Mouse (Mus musculus) limb, embryonic 13.5 days (tissue): ENCODE results near the gene Gm49387. TPM values are rescaled to one million over a fixed set of nuclear protein-coding genes. Genes with fewer than 3 reads are reported as not detected.

Experiments
- ATAC-seq: fragments of 200-750 bp; cut with Nextera tagmentation; 2 replicates; pipeline ENCODE4 v1.8.0; 2017; ENCODE audit warnings: low read depth, moderate number of reproducible peaks, moderate TSS enrichment; ENCODE audit not compliant: low FRiP score
- H3K27ac ChIP-seq: fragments of 300-500 bp; sonication (generic); 2 replicates; pipeline ENCODE4 v1.5.1; 2015; ENCODE audit warnings: inconsistent platforms, mild to moderate bottlenecking, moderate library complexity
- H3K27me3 ChIP-seq: fragments of 300-500 bp; sonication (generic); 2 replicates; pipeline ENCODE4 v1.6.1; 2015; ENCODE audit warnings: mild to moderate bottlenecking, inconsistent platforms
- H3K36me3 ChIP-seq: fragments of 300-500 bp; sonication (generic); 2 replicates; pipeline ENCODE4 v1.6.1; 2015; ENCODE audit warnings: inconsistent platforms, mild to moderate bottlenecking, moderate library complexity
- H3K4me1 ChIP-seq: fragments of 300-500 bp; sonication (generic); 2 replicates; pipeline ENCODE4 v1.6.1; 2015; ENCODE audit warnings: inconsistent platforms
- H3K4me2 ChIP-seq: fragments of 300-500 bp; sonication (generic); replicated peaks from 2 replicates; pipeline ENCODE4 v1.6.1; 2015; ENCODE audit warnings: inconsistent platforms, mild to moderate bottlenecking, moderate library complexity
- H3K4me3 ChIP-seq: fragments of 300-500 bp; sonication (generic); 2 replicates; pipeline ENCODE4 v1.5.1; 2015; ENCODE audit warnings: moderate library complexity, mild to moderate bottlenecking, inconsistent platforms
- H3K9ac ChIP-seq: fragments of 300-500 bp; sonication (generic); 2 replicates; pipeline ENCODE4 v1.6.1; 2015; ENCODE audit warnings: mild to moderate bottlenecking, inconsistent platforms
- H3K9me3 ChIP-seq: fragments of 300-500 bp; sonication (generic); 2 replicates; pipeline ENCODE4 v1.6.1; 2016; ENCODE audit warnings: inconsistent platforms
- WGBS: fragments of 180-500 bp; shearing (Covaris S2); methylation state at CpG from one replicate; pipeline ENCODE4 v1.1.7; 2015; 5-methylcytosine and 5-hydroxymethylcytosine counted together
- polyA plus RNA-seq: library from polyadenylated mRNA; unstranded; fragments of >200 nt; fragmentation: Nextera tagmentation; extraction: Ambion mirVana; gene quantifications from 2 replicates; pipeline ENCODE4 v1.2.1, GENCODE M21; 2015

The Gm49387 gene
- polyA plus RNA-seq, 1 experiment from 2014 or later, result 0.47 TPM

DNA sequence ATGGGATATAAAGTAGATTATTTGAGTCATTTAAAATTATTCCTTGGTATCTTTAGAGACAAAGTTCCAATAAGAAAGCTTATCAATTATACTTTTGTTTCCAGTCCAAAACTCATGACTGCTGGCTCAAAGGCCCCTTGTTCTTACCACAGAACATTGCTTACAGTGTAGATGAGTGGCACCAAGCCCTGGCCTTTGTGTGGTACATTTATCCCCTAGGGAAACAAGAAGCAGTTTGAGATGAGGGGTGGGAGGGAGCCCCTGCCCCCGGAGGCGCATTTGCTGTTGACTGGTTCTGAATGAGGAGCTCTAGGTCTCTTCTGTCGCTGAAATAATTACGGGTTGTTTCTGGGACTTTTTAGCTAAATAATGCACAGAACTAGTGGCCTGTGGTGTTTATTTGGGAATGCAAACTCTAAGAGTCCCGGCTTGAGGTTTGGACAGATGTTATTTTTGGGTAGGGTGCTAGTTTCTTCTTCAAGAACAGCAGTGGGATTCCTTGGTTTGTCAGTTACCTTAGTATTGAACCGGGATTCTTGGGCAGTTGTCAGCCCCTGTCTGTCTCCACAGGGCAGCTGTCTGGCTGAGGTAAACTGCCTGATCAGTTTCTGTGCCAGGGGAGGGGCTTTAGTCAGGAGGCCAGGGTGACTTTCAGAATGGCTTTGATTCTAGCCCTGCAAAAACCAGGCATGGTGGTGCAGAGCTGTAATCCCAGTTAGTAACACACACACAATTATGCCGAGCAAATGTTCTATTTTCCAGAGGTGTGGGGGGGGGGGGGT is 19.8 kb upstream of the Gm49387 start:
- Histone ChIP-seq H3K9ac (no peak overlapping the region), H3K9me3 (no peaks in the 10 kb centered on the region), H3K36me3 (no peaks in the 10 kb centered on the region), H3K4me3 (no peak overlapping the region), H3K4me1 (peaks cover 83% of the 10 kb centered on the region), H3K27me3 (no peaks in the 10 kb centered on the region), H3K27ac (peak overlapping the region; percentile 98), H3K4me2 (peak overlapping the region; percentile 68)
- ATAC-seq, result no peak
- 43% methylated on average over 7 of the region's 7 CpGs for WGBS

DNA sequence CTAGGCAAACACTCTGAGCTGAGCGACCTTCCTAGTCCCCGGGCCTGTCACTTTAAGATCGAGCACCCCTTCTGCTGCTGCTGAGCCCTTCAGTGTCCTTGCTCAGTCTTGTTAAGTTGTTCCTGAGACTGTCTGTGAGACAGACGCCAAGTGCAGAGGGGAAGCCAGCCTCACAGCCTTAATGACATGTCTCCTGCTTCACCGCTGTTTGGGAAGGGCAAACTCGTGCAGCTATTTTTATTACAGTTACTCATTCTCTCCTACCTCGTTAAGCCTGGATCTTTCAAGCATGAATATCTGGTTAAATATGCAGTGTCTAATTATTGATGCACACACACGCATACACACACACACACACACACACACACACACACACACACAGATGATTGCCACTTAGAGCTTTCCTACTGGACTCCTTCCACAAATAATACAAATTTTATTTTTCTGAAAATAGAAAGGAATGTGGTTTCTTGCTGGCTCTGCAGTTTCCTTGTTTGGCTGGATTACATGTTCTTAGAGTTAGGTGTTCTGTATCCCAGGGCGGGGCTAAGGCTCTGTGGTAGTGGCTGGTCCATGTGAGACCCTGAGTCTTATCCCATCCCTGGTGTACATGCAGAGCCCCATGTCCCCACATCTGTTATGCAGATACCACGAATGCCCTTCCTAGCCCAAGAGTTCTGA is 19.0 kb upstream of the Gm49387 start:
- no peaks in the 10 kb centered on the region for H3K9me3 ChIP-seq
- H3K4me1 ChIP-seq, result peaks cover 74% of the 10 kb centered on the region
- 33% methylated on average over 10 of the region's 10 CpGs for WGBS
- H3K36me3 ChIP-seq, result no peaks in the 10 kb centered on the region
- H3K4me3 ChIP-seq, result no peak overlapping the region
- H3K27ac ChIP-seq, result peak overlapping the region; percentile 98
- H3K27me3 ChIP-seq, result no peaks in the 10 kb centered on the region
- no peak for ATAC-seq
- peak overlapping the region; percentile 9; the same call in 1 of the 2 replicates for H3K4me2 ChIP-seq
- H3K9ac ChIP-seq, result 0 out of 2 replicates have a peak overlapping the region, but pooled peaks have one; percentile 9

DNA sequence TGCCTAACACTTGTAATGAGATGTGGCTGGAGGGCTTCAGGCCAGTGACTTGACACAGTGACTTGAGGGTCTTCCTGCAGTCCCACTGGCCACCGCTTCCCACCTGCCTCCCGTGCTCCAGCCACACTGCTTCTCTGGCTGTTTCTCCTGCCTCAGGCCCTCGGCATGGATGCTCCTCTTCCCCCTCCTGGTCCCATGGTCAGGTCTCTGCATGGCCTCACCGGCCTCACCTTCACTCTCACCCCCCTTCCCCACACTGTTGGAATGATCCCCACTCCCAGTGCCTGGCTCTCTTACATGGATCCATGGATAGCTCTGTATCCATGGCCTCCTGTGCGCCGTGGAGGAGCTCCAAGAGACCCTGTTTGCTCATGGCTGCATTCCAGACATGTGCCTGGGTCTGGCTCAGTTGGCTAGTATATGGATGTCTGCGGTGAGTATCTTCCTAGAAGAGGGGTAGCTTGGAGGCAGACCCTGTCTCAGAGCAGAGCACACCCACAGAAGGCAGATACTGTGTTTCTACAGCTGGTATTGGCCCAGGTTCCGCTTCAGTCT is 17.5 kb upstream of the Gm49387 start:
- ATAC-seq, result no peak
- H3K27ac ChIP-seq, result peak overlapping the region; percentile 10; the same call in 1 of the 2 replicates
- H3K4me1 ChIP-seq, result peaks cover 60% of the 10 kb centered on the region
- H3K4me2 ChIP-seq, result no peak overlapping the region
- WGBS, result 89% methylated on average over 8 of the region's 8 CpGs
- H3K27me3 ChIP-seq, result no peaks in the 10 kb centered on the region
- no peaks in the 10 kb centered on the region for H3K36me3 ChIP-seq
- no peaks in the 10 kb centered on the region for H3K9me3 ChIP-seq
- H3K9ac ChIP-seq, result no peak overlapping the region
- no peak overlapping the region for H3K4me3 ChIP-seq

- no peak overlapping the region for H3K9ac ChIP-seq
- no peak overlapping the region for H3K27ac ChIP-seq
- no peaks in the 10 kb centered on the region for H3K9me3 ChIP-seq
- H3K4me3 ChIP-seq, result no peak overlapping the region
- no peaks in the 10 kb centered on the region for H3K36me3 ChIP-seq
- 38% methylated on average over 5 of the region's 5 CpGs for WGBS
- no peak overlapping the region for H3K4me2 ChIP-seq
- ATAC-seq, result no peak
- peaks cover 48% of the 10 kb centered on the region for H3K4me1 ChIP-seq
- no peaks in the 10 kb centered on the region for H3K27me3 ChIP-seq
Measured at GRCm38 (mm10) chr14:31656857-31657645, 16.4 kb upstream of the Gm49387 start.

GRCm38 (mm10) chr14:31656386-31656785 is 15.7 kb upstream of the Gm49387 start:
- peaks cover 45% of the 10 kb centered on the region for H3K4me1 ChIP-seq
- no peaks in the 10 kb centered on the region for H3K36me3 ChIP-seq
- H3K27ac ChIP-seq, result no peak overlapping the region
- no peaks in the 10 kb centered on the region for H3K9me3 ChIP-seq
- no peaks in the 10 kb centered on the region for H3K27me3 ChIP-seq
- no peak overlapping the region for H3K4me2 ChIP-seq
- 71% methylated on average over 7 of the region's 7 CpGs for WGBS
- H3K4me3 ChIP-seq, result no peak overlapping the region
- no peak for ATAC-seq
- H3K9ac ChIP-seq, result no peak overlapping the region

DNA sequence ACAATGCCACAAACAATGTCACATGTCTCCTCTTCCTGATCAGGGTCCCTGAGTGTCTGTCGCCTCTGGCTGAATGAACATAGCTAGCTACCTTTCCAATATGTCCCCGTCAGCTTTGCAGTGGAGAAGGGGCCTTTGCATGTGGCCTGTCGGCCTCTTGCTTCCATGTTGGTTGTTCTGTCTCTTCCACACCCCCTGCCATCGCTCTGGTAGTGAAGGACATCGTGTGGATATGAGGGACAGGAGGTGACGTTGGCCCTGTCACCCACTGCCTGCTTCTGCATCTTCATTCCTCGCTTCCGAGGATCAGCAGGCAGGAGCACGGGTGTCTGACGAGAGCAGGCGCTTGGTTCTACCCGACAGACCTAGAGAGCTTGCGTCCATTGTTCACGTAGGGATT is 14.7 kb upstream of the Gm49387 start:
- no peak overlapping the region for H3K4me2 ChIP-seq
- H3K9ac ChIP-seq, result no peak overlapping the region
- H3K4me1 ChIP-seq, result peaks cover 36% of the 10 kb centered on the region
- H3K9me3 ChIP-seq, result peaks cover 2% of the 10 kb centered on the region; the same call in 1 of the 2 replicates
- no peak overlapping the region for H3K4me3 ChIP-seq
- H3K27me3 ChIP-seq, result no peaks in the 10 kb centered on the region
- 85% methylated on average over 14 of the region's 14 CpGs for WGBS
- 0 out of 2 replicates have a peak, but pooled peaks cover 1% of the 10 kb centered on the region for H3K36me3 ChIP-seq
- H3K27ac ChIP-seq, result no peak overlapping the region
- ATAC-seq, result no peak

- H3K27me3 ChIP-seq, result no peaks in the 10 kb centered on the region
- H3K4me3 ChIP-seq, result no peak overlapping the region
- H3K4me1 ChIP-seq, result peaks cover 30% of the 10 kb centered on the region
- H3K9ac ChIP-seq, result peak overlapping the region; percentile 35; the same call in 1 of the 2 replicates
- no peak overlapping the region for H3K4me2 ChIP-seq
- ATAC-seq, result no peak
- H3K36me3 ChIP-seq, result 0 out of 2 replicates have a peak, but pooled peaks cover 3% of the 10 kb centered on the region
- H3K9me3 ChIP-seq, result peaks cover 4% of the 10 kb centered on the region; the same call in 1 of the 2 replicates
- H3K27ac ChIP-seq, result no peak overlapping the region
- 83% methylated on average over 5 of the region's 5 CpGs for WGBS
Measured at GRCm38 (mm10) chr14:31654816-31655215, 14.1 kb upstream of the Gm49387 start.

DNA sequence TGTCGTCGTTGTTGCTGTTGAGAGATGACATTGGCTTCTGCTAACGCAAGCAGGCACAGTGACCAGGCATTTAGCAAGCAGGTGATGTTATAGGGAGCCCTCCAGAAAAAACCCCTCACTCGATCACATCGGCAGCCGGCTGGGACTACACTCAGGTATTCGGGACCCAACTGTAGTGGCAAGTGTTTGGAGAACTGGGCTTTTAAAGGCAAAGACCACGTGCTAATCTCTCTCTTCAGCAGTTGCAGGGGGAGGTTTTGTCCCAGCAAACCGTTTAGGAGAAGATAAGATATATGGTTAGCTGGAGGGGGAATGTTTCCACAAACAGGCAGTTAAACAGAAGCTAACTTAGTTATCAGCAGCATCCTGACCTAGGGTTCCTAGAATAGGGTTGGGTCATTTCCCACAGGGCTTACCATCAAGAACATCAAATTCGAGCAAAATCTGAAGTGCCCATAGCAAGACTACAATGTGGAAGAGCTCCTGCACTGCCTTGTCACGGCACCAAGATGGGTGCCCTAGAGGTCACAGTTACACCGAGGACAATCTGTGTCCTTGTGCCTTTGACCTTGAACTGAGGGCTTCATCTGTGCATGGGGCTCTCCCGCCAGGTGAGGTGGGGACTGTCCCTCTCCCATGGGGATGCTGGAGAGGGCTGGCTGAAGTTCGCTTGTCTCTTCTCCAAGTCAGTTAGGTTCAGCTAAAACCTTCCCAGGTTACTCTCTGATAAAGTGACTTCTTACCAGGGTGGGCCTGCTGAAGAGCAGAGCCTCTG is 12.6 kb upstream of the Gm49387 start:
- 79% methylated on average over 14 of the region's 14 CpGs for WGBS
- peaks cover 4% of the 10 kb centered on the region; the same call in 1 of the 2 replicates for H3K9me3 ChIP-seq
- no peak overlapping the region for H3K4me2 ChIP-seq
- H3K27me3 ChIP-seq, result no peaks in the 10 kb centered on the region
- no peak overlapping the region for H3K4me3 ChIP-seq
- H3K27ac ChIP-seq, result no peak overlapping the region
- ATAC-seq, result no peak
- no peak overlapping the region for H3K9ac ChIP-seq
- H3K4me1 ChIP-seq, result peaks cover 14% of the 10 kb centered on the region
- H3K36me3 ChIP-seq, result 0 out of 2 replicates have a peak, but pooled peaks cover 3% of the 10 kb centered on the region

DNA sequence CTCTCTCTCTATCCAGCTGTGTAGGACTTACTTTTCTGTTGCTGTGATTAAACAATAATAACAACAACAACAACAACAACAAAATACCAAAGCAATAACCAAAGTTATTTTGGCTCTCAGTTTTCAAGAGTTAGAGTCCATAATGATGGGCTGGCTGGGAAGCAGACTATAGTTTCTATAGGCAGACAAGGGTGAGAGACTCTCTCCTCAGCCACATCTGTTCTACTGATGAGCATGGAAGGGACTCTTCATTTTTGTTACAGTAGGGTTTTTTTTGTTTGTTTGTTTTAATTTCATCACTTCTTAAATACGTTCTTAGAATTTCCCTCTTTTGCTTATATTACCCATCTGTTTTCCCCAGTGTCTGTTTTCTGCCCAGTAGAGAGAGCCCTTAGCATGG is 11.9 kb upstream of the Gm49387 start:
- 91% methylated on average over 1 of the region's 1 CpGs for WGBS
- H3K4me2 ChIP-seq, result no peak overlapping the region
- H3K9ac ChIP-seq, result no peak overlapping the region
- no peak for ATAC-seq
- no peak overlapping the region for H3K4me3 ChIP-seq
- 0 out of 2 replicates have a peak, but pooled peaks cover 3% of the 10 kb centered on the region for H3K36me3 ChIP-seq
- H3K27me3 ChIP-seq, result no peaks in the 10 kb centered on the region
- H3K4me1 ChIP-seq, result peaks cover 8% of the 10 kb centered on the region
- H3K27ac ChIP-seq, result no peak overlapping the region
- H3K9me3 ChIP-seq, result peaks cover 4% of the 10 kb centered on the region; the same call in 1 of the 2 replicates

DNA sequence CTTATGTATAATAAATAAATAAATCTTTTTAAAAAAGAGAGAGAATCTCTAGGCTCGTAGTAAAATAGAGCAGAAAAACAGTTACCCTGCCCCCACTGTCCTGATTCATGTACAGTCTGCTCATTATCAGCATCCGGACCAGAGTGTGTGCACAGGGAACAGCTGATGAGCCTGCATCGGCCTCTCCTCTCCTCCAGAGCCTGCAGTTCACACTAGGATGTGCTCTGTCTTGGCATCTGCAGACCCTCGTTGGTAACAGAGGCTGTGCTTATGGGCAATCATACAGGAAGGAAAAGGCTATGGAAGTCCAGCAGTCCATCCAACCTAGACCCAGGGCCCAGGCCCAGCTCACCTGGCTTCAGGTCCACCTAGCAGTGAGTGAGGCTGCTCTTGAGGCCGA is 11.4 kb upstream of the Gm49387 start:
- 69% methylated on average over 5 of the region's 5 CpGs for WGBS
- no peak overlapping the region for H3K27ac ChIP-seq

GRCm38 (mm10) chr14:31651206-31651605 is 10.5 kb upstream of the Gm49387 start:
- no peaks in the 10 kb centered on the region for H3K27me3 ChIP-seq
- H3K4me3 ChIP-seq, result no peak overlapping the region
- 0 out of 2 replicates have a peak, but pooled peaks cover 3% of the 10 kb centered on the region for H3K36me3 ChIP-seq
- no peak overlapping the region for H3K9ac ChIP-seq
- no peak for ATAC-seq
- WGBS, result 90% methylated on average over 7 of the region's 7 CpGs
- peaks cover 4% of the 10 kb centered on the region; the same call in 1 of the 2 replicates for H3K9me3 ChIP-seq
- H3K4me2 ChIP-seq, result no peak overlapping the region
- no peaks in the 10 kb centered on the region for H3K4me1 ChIP-seq
- H3K27ac ChIP-seq, result no peak overlapping the region

More for the DNA sequence above, 11.4 kb upstream of the Gm49387 start:
- Histone ChIP-seq H3K4me3 (no peak overlapping the region), H3K4me2 (no peak overlapping the region), H3K9ac (no peak overlapping the region), H3K9me3 (peaks cover 4% of the 10 kb centered on the region; the same call in 1 of the 2 replicates), H3K4me1 (peaks cover 3% of the 10 kb centered on the region), H3K27me3 (no peaks in the 10 kb centered on the region), H3K36me3 (0 out of 2 replicates have a peak, but pooled peaks cover 3% of the 10 kb centered on the region)
- ATAC-seq, result no peak
